Mouse (Mus musculus) embryo, embryonic 10.5 days (tissue): ENCODE data around the gene Ect2l.
A peak's percentile ranks its signal among the peaks of the same experiment; 100 is the strongest.
"Not testable (repeated sequence)": the region's sequence is repeated elsewhere in the genome, so short reads cannot be mapped to it uniquely, and the experiment has no call there.

Source experiments
- DNase-seq: peaks from one replicate; pipeline ENCODE4 v3.0.0-alpha.2; 2015; ENCODE audit warnings: low spot score

Gene Ect2l

GRCm38 (mm10) chr10:18191706-18192105 lies 19.0 kb downstream of the Ect2l start:
- no peak for DNase-seq

GRCm38 (mm10) chr10:18189498-18189897 lies 21.2 kb downstream of the Ect2l start:
- DNase-seq = no peak

- no peak for DNase-seq
Measured at GRCm38 (mm10) chr10:18188564-18188963, 22.1 kb downstream of the Ect2l start.

- DNase-seq = no peak
Measured at GRCm38 (mm10) chr10:18182246-18182645, 28.4 kb downstream of the Ect2l start.

GRCm38 (mm10) chr10:18177304-18177703 lies 33.4 kb downstream of the Ect2l start:
- DNase-seq = no peak

- no peak for DNase-seq
Measured at GRCm38 (mm10) chr10:18176722-18177121, 34.0 kb downstream of the Ect2l start.

GRCm38 (mm10) chr10:18175087-18175486 lies 35.6 kb downstream of the Ect2l start:
- no peak for DNase-seq

- DNase-seq = no peak
Measured at GRCm38 (mm10) chr10:18162435-18162971, 48.2 kb downstream of the Ect2l start.

GRCm38 (mm10) chr10:18147224-18147623 lies 63.5 kb downstream of the Ect2l start:
- DNase-seq = no peak

GRCm38 (mm10) chr10:18142231-18142630 lies 68.5 kb downstream of the Ect2l start:
- DNase-seq = no peak

- DNase-seq = no peak
Measured at GRCm38 (mm10) chr10:18141389-18141788, 69.3 kb downstream of the Ect2l start.

GRCm38 (mm10) chr10:18139615-18140014 lies 71.1 kb downstream of the Ect2l start:
- DNase-seq = no peak

- not testable (repeated sequence) for DNase-seq
Measured at GRCm38 (mm10) chr10:18138853-18139503, 71.7 kb downstream of the Ect2l start.

- no peak for DNase-seq
Measured at GRCm38 (mm10) chr10:18131666-18132650, 78.7 kb downstream of the Ect2l start.

GRCm38 (mm10) chr10:18130276-18130675 lies 80.4 kb downstream of the Ect2l start:
- no peak for DNase-seq

- DNase-seq = peak; percentile 1
Measured at GRCm38 (mm10) chr10:18118336-18118735, 92.4 kb downstream of the Ect2l start.

GRCm38 (mm10) chr10:18113473-18114093 lies 97.1 kb downstream of the Ect2l start:
- DNase-seq = no peak

- no peak for DNase-seq
Measured at GRCm38 (mm10) chr10:18110940-18111339, 99.8 kb downstream of the Ect2l start.

GRCm38 (mm10) chr10:18107471-18107870 lies 103.2 kb downstream of the Ect2l start:
- peak; percentile 19 for DNase-seq

GRCm38 (mm10) chr10:18102166-18102565 lies 108.5 kb downstream of the Ect2l start:
- DNase-seq = no peak

GRCm38 (mm10) chr10:18090691-18091090 lies 120.0 kb downstream of the Ect2l start:
- DNase-seq = no peak

- DNase-seq = no peak
Measured at GRCm38 (mm10) chr10:18082772-18083171, 127.9 kb downstream of the Ect2l start.
